Mouse (Mus musculus): ENCODE data around the gene Nyap2. TPM values are rescaled to one million over a fixed set of nuclear protein-coding genes. Genes with fewer than 3 reads are reported as not detected.

Nyap2 gene
- polyA plus RNA-seq, 1 experiment from 2014 or later = not detected

DNA sequence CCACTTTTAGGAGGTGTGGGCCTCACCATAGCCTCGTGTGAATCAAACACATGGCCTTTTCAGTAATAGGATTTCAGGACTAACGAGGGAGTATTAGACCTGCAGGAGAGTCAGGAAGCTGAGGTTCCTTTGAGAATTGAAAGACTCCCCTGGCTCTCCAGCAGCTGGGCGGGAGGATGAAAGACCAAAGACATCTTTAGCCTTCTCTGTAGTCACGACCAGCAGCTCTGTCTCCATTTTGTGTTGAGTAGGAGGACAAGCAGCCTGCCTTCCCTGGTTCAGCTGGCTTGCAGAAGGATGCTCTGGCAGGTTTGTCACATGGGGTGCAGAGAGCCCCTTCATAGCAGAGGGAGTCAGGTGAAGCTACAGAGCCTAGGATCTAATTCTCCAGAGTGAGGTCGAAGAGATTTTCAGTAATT is 240.3 kb downstream of the Nyap2 start:
- H3K27ac ChIP-seq = no peak overlapping the region
- no peaks in the 10 kb centered on the region for H3K9me3 ChIP-seq (replicated peaks; ENCODE audit: low read length)
- H3K4me1 ChIP-seq (replicated peaks; ENCODE audit: insufficient read depth, low read length) = no peaks in the 10 kb centered on the region
- DNase-seq (ENCODE audit: low spot score) (no peak), ATAC-seq (replicated peaks; ENCODE audit: low FRiP score, low read depth) (peak; percentile 21; the same call in 1 of the 2 replicates)
- H3K9ac ChIP-seq (ENCODE audit: low read depth, low read length) = no peak overlapping the region
- H3K27me3 ChIP-seq (ENCODE audit: insufficient read depth, low read length) = no peaks in the 10 kb centered on the region
- WGBS = 31% methylated on average over 5 of the region's 5 CpGs
- H3K36me3 ChIP-seq (ENCODE audit: insufficient read depth, low read length) = no peaks in the 10 kb centered on the region
- no peak overlapping the region for H3K4me2 ChIP-seq (ENCODE audit: low read length)
- TF ChIP-seq CTCF (IDR thresholded peaks at IDR 0.05; ENCODE audit: low read depth) = no peak
- H3K4me3 ChIP-seq (replicated peaks; ENCODE audit: low read depth, low read length) = no peak overlapping the region

DNA sequence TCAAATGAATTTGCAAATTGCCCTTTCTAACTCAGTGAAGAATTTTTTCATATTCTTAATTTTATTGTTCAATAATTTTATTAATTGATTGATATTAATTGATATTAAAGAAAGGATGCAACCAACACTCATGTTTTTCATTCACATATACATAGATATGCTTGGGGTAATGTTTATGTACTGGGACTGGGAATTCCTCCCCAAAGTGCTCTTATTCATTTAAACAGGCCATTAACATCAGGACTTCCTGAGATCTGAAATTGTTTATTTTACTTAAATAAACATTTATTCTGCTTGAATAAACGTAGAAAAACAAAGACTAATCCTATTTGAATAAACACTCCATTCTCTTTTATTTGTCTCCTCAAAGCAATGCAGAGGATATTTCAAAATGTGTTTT is 311.0 kb downstream of the Nyap2 start:
- H3K9ac ChIP-seq (ENCODE audit: low read depth, low read length) = no peak overlapping the region
- H3K4me3 ChIP-seq (replicated peaks; ENCODE audit: low read depth, low read length) = no peak overlapping the region
- WGBS = 16% methylated on average over 1 of the region's 1 CpGs
- H3K36me3 ChIP-seq (ENCODE audit: insufficient read depth, low read length) = no peaks in the 10 kb centered on the region
- no peaks in the 10 kb centered on the region for H3K9me3 ChIP-seq (replicated peaks; ENCODE audit: low read length)
- H3K27me3 ChIP-seq (ENCODE audit: insufficient read depth, low read length) = no peaks in the 10 kb centered on the region
- ATAC-seq (replicated peaks; ENCODE audit: low FRiP score, low read depth) = no peak
- H3K27ac ChIP-seq = no peak overlapping the region
- H3K4me1 ChIP-seq (replicated peaks; ENCODE audit: insufficient read depth, low read length) = no peaks in the 10 kb centered on the region
- no peak for DNase-seq (ENCODE audit: low spot score)
- H3K4me2 ChIP-seq (ENCODE audit: low read length) = no peak overlapping the region
- no peak for TF ChIP-seq CTCF (IDR thresholded peaks at IDR 0.05; ENCODE audit: low read depth)
